Mouse (Mus musculus): ENCODE measurements around the gene Gm4792. TPM values are rescaled to one million over a fixed set of nuclear protein-coding genes. Genes with fewer than 3 reads are reported as not detected.

The Gm4792 gene
- total and polyA plus RNA-seq, 3 experiments: not detected

- no peak overlapping the region for H3K4me3 ChIP-seq (ENCODE audit: low read depth, low read length)
- no peak for ATAC-seq (ENCODE audit: extremely low read depth, insufficient number of reproducible peaks, low FRiP score, poor library complexity, severe bottlenecking)
Measured at GRCm38 (mm10) chr10:94343581-94343980, 45.1 kb upstream of the Gm4792 start.

GRCm38 (mm10) chr10:94342256-94342655 lies 43.8 kb upstream of the Gm4792 start:
- no peaks in the 10 kb centered on the region for H3K27me3 ChIP-seq (ENCODE audit: insufficient read depth, low read length)
- TF ChIP-seq GATA2 (IDR thresholded peaks at IDR 0.05; ENCODE audit: borderline replicate concordance, low read depth, low read length) (no peak), TAL1 (conservative IDR thresholded peaks at IDR 0.05; ENCODE audit: low read depth, low read length) (no peak), GATA1 (IDR thresholded peaks at IDR 0.05; ENCODE audit: borderline replicate concordance, low read length) (no peak), CTCF (IDR thresholded peaks at IDR 0.05; ENCODE audit: low read depth, low read length) (no peak), POLR2AphosphoS5 (IDR thresholded peaks at IDR 0.05; ENCODE audit: insufficient replicate concordance, low read depth, low read length) (no peak)
- DNase-seq (ENCODE audit: low spot score) (no peak), ATAC-seq (ENCODE audit: extremely low read depth, insufficient number of reproducible peaks, low FRiP score, poor library complexity, severe bottlenecking) (no peak)
- H3K9me3 ChIP-seq (replicated peaks): no peaks in the 10 kb centered on the region
- H3K4me1 ChIP-seq (ENCODE audit: insufficient read depth, low read depth, low read length): no peaks in the 10 kb centered on the region
- no peak overlapping the region for H3K4me3 ChIP-seq (ENCODE audit: low read depth, low read length)
- H3K36me3 ChIP-seq (replicated peaks): no peaks in the 10 kb centered on the region

More at GRCm38 (mm10) chr10:94343581-94343980, 45.1 kb upstream of the Gm4792 start:
- TF ChIP-seq GATA1 (IDR thresholded peaks at IDR 0.05; ENCODE audit: borderline replicate concordance, low read length) (no peak), GATA2 (IDR thresholded peaks at IDR 0.05; ENCODE audit: borderline replicate concordance, low read depth, low read length) (no peak), TAL1 (conservative IDR thresholded peaks at IDR 0.05; ENCODE audit: low read depth, low read length) (no peak), CTCF (IDR thresholded peaks at IDR 0.05; ENCODE audit: low read depth, low read length) (no peak), POLR2AphosphoS5 (IDR thresholded peaks at IDR 0.05; ENCODE audit: insufficient replicate concordance, low read depth, low read length) (no peak)
- no peaks in the 10 kb centered on the region for H3K4me1 ChIP-seq (ENCODE audit: insufficient read depth, low read depth, low read length)
- H3K36me3 ChIP-seq (replicated peaks): no peaks in the 10 kb centered on the region
- no peaks in the 10 kb centered on the region for H3K9me3 ChIP-seq (replicated peaks)
- H3K27me3 ChIP-seq (ENCODE audit: insufficient read depth, low read length): no peaks in the 10 kb centered on the region
- DNase-seq (ENCODE audit: low spot score): no peak

- no peak for TF ChIP-seq TAL1 (conservative IDR thresholded peaks at IDR 0.05; ENCODE audit: low read depth, low read length)
- TF ChIP-seq CTCF (IDR thresholded peaks at IDR 0.05; ENCODE audit: low read depth, low read length): no peak
- no peak for TF ChIP-seq POLR2AphosphoS5 (IDR thresholded peaks at IDR 0.05; ENCODE audit: insufficient replicate concordance, low read depth, low read length)
- no peak for TF ChIP-seq GATA2 (IDR thresholded peaks at IDR 0.05; ENCODE audit: borderline replicate concordance, low read depth, low read length)
- no peak for TF ChIP-seq GATA1 (IDR thresholded peaks at IDR 0.05; ENCODE audit: borderline replicate concordance, low read length)
- no peaks in the 10 kb centered on the region for H3K27me3 ChIP-seq (ENCODE audit: insufficient read depth, low read length)
- H3K4me1 ChIP-seq (ENCODE audit: insufficient read depth, low read depth, low read length): no peaks in the 10 kb centered on the region
- H3K9me3 ChIP-seq (replicated peaks): no peaks in the 10 kb centered on the region
- no peaks in the 10 kb centered on the region for H3K36me3 ChIP-seq (replicated peaks)
- no peak overlapping the region for H3K4me3 ChIP-seq (ENCODE audit: low read depth, low read length)
- ATAC-seq (ENCODE audit: extremely low read depth, insufficient number of reproducible peaks, low FRiP score, poor library complexity, severe bottlenecking) (no peak), DNase-seq (ENCODE audit: low spot score) (no peak)
Measured at GRCm38 (mm10) chr10:94341501-94341900, 43.0 kb upstream of the Gm4792 start.

- H3K9me3 ChIP-seq (replicated peaks): no peaks in the 10 kb centered on the region
- ATAC-seq (ENCODE audit: extremely low read depth, insufficient number of reproducible peaks, low FRiP score, poor library complexity, severe bottlenecking) (no peak), DNase-seq (ENCODE audit: low spot score) (no peak)
- no peaks in the 10 kb centered on the region for H3K36me3 ChIP-seq (replicated peaks)
- no peak for TF ChIP-seq TAL1 (conservative IDR thresholded peaks at IDR 0.05; ENCODE audit: low read depth, low read length)
- TF ChIP-seq CTCF (IDR thresholded peaks at IDR 0.05; ENCODE audit: low read depth, low read length): no peak
- TF ChIP-seq POLR2AphosphoS5 (IDR thresholded peaks at IDR 0.05; ENCODE audit: insufficient replicate concordance, low read depth, low read length): no peak
- TF ChIP-seq GATA2 (IDR thresholded peaks at IDR 0.05; ENCODE audit: borderline replicate concordance, low read depth, low read length): no peak
- no peak for TF ChIP-seq GATA1 (IDR thresholded peaks at IDR 0.05; ENCODE audit: borderline replicate concordance, low read length)
- H3K4me3 ChIP-seq (ENCODE audit: low read depth, low read length): no peak overlapping the region
- H3K4me1 ChIP-seq (ENCODE audit: insufficient read depth, low read depth, low read length): no peaks in the 10 kb centered on the region
- no peaks in the 10 kb centered on the region for H3K27me3 ChIP-seq (ENCODE audit: insufficient read depth, low read length)
Measured at GRCm38 (mm10) chr10:94336071-94336470, 37.6 kb upstream of the Gm4792 start.

DNA sequence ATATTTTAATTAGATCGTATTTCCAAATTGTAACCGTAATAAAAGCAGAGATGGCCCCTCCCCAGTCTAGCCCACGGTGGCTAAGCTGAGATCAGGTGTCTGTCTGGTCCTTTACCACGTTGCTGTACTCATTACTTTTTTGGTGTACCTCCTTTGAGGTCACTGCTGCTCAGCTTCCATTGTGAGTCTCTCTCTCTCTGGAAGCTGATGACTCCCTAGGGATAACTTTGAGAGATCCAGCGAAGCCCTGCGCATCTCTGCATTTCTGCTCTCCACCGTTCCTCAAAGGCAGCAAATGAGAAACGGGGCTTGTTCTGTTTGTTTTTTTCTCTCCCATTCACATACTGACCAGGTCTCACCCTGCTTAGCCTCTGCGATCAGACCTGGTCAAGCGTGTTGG lies 36.5 kb upstream of the Gm4792 start:
- Histone ChIP-seq H3K27me3 (ENCODE audit: insufficient read depth, low read length) (no peaks in the 10 kb centered on the region), H3K4me3 (ENCODE audit: low read depth, low read length) (no peak overlapping the region), H3K9me3 (replicated peaks) (no peaks in the 10 kb centered on the region), H3K4me1 (ENCODE audit: insufficient read depth, low read depth, low read length) (no peaks in the 10 kb centered on the region), H3K36me3 (replicated peaks) (no peaks in the 10 kb centered on the region)
- TF ChIP-seq POLR2AphosphoS5 (IDR thresholded peaks at IDR 0.05; ENCODE audit: insufficient replicate concordance, low read depth, low read length) (no peak), CTCF (IDR thresholded peaks at IDR 0.05; ENCODE audit: low read depth, low read length) (no peak), GATA1 (IDR thresholded peaks at IDR 0.05; ENCODE audit: borderline replicate concordance, low read length) (no peak), TAL1 (conservative IDR thresholded peaks at IDR 0.05; ENCODE audit: low read depth, low read length) (no peak), GATA2 (IDR thresholded peaks at IDR 0.05; ENCODE audit: borderline replicate concordance, low read depth, low read length) (no peak)
- no peak for ATAC-seq (ENCODE audit: extremely low read depth, insufficient number of reproducible peaks, low FRiP score, poor library complexity, severe bottlenecking)
- DNase-seq (ENCODE audit: low spot score): no peak

GRCm38 (mm10) chr10:94333328-94333727 lies 34.8 kb upstream of the Gm4792 start:
- ATAC-seq (ENCODE audit: extremely low read depth, insufficient number of reproducible peaks, low FRiP score, poor library complexity, severe bottlenecking) (no peak), DNase-seq (ENCODE audit: low spot score) (no peak)
- no peak for TF ChIP-seq TAL1 (conservative IDR thresholded peaks at IDR 0.05; ENCODE audit: low read depth, low read length)
- TF ChIP-seq GATA2 (IDR thresholded peaks at IDR 0.05; ENCODE audit: borderline replicate concordance, low read depth, low read length): no peak
- TF ChIP-seq CTCF (IDR thresholded peaks at IDR 0.05; ENCODE audit: low read depth, low read length): no peak
- no peak for TF ChIP-seq GATA1 (IDR thresholded peaks at IDR 0.05; ENCODE audit: borderline replicate concordance, low read length)
- TF ChIP-seq POLR2AphosphoS5 (IDR thresholded peaks at IDR 0.05; ENCODE audit: insufficient replicate concordance, low read depth, low read length): no peak
- H3K36me3 ChIP-seq (replicated peaks): no peaks in the 10 kb centered on the region
- H3K9me3 ChIP-seq (replicated peaks): no peaks in the 10 kb centered on the region
- no peaks in the 10 kb centered on the region for H3K4me1 ChIP-seq (ENCODE audit: insufficient read depth, low read depth, low read length)
- no peak overlapping the region for H3K4me3 ChIP-seq (ENCODE audit: low read depth, low read length)
- H3K27me3 ChIP-seq (ENCODE audit: insufficient read depth, low read length): no peaks in the 10 kb centered on the region
